Mouse (Mus musculus) mesoderm, embryonic 11.5 days (tissue): ENCODE results near the gene Ypel2.

Source experiments
- DNase-seq: peaks from one replicate; pipeline ENCODE4 v3.0.0-alpha.2; 2012; ENCODE audit warnings: low read depth, low spot score

The Ypel2 gene

DNA sequence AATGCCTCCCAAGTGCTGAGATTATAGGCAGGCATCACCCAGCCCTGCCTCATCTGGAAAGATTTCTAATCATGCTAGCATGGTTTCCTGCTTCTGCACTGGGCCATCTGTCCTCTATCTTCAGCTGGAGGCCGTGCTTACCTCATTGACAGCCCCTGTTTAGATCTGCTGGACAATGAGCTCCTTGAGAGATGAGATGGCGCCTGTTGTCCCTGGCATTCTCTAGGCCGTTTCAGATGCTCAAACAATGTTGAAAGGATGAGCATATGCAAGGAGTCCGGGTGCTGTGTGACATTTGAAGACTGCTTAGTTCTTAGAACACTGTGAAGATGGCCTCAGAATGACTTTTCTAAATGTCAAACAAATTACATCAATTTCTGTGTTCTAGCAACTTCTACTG lies 88.8 kb downstream of the Ypel2 start:
- DNase-seq = no peak

DNA sequence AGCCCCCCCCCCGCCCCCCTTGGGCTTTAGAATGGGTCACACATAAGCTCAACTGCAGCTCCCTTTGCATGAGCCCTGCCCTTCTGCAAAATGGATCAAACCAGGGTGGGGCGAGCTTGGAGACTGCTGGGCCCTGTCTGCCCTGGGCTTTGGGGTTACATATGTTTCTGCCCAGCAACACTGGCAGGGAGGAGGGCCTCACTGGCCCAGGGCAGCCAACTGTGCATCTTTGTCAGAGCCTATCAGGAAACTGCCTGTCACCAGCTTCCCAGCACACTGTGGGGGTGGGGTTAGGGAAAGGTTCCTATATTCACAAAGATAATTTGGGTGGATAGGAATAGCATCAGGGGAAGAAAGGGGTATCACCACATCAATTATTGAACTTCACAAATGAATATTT lies 95.1 kb downstream of the Ypel2 start:
- no peak for DNase-seq

DNA sequence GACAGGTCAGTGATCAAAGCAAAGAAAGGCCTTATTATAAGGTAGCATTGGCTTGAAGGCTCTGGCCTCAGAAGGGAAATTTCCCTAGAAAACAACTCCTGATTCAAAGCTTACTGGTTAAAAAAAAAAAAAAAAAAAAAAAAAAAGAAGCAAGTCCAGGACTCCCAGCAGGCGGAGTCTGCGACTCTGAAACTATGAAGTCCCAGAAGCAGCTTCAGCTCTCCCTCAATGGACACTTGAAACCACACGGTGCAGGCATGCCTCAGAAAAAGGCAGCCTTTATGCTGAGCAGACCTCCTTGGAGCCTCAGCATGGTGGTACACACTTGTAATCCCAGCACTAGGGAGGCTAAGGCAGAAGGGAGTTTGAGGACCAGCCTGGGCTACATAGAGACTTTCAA lies 97.9 kb downstream of the Ypel2 start:
- no peak for DNase-seq

DNA sequence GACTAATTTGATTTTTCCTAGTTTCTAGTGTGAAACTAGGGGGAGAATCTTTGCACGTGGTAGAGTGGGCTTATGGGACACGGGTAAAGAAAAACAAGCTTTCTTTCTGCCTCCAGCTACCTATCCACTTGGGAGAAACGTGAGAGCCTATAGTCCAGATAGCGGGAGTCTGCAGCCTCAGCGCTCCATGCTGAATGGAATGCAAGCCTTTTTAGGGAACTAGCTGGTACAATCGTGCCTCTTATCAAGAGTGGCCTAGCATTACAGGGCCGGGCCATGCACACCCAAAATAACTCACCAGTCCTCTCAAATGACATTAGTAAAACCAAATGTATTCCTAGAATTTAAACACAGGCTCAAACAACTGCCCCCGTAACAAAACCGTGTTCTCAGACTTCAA lies 98.4 kb downstream of the Ypel2 start:
- no peak for DNase-seq

DNA sequence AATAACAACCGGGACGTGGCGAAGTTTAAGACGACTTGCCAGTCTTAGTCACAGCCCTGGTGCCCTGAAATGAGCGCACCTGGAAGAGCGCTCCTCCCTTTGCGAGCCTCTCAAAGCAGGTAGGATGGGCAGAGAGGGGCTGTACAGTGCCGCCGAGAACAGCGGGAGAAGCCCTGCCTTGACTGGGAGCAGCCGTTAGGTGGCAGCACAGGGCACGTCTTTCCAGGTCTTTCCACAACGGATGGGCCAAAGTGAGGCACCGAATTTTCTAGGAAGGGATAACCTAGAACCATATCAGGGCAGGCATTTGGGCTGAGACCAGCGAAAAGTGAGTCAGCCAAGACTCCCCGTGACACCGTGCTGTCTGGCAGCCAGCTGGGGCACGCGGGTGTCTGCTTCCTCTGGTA lies 99.3 kb downstream of the Ypel2 start:
- DNase-seq = peak; percentile 83

DNA sequence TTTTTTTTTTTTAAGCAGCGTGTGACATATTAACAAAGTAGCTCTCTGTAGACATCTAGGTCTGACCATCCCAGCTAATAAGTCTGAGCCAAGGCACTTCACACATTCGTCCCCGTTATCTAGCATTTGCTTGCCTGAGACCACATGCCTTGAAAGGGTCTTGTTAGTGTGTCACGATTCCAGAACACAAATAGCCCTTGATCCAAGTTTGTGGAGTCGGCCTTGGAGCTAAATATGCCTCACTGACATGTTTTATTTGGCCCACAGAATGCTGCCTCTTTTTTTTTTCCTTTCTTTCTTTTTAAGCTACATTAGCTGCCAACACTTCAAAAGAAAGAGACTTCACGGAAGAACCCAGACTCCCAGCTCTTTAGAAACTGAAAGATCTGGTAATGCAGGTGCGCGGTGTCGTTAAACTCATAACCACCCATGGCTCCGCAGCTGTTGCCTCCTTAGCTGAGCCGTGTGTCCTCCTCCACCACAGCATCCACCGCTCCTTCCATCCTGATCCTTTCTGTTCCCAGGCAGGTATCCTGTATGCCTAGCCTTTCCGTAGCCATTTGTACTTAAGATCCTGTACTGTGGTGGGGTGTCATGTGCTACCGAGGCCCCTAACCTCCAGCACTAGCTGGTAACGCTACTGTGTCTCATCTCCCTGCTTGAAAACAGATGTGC lies 100.4 kb downstream of the Ypel2 start:
- no peak for DNase-seq
